Mouse (Mus musculus): ENCODE measurements around the gene Nid1.
"Not testable (repeated sequence)": the region's sequence is repeated elsewhere in the genome, so short reads cannot be mapped to it uniquely, and the experiment has no call there.

DNA sequence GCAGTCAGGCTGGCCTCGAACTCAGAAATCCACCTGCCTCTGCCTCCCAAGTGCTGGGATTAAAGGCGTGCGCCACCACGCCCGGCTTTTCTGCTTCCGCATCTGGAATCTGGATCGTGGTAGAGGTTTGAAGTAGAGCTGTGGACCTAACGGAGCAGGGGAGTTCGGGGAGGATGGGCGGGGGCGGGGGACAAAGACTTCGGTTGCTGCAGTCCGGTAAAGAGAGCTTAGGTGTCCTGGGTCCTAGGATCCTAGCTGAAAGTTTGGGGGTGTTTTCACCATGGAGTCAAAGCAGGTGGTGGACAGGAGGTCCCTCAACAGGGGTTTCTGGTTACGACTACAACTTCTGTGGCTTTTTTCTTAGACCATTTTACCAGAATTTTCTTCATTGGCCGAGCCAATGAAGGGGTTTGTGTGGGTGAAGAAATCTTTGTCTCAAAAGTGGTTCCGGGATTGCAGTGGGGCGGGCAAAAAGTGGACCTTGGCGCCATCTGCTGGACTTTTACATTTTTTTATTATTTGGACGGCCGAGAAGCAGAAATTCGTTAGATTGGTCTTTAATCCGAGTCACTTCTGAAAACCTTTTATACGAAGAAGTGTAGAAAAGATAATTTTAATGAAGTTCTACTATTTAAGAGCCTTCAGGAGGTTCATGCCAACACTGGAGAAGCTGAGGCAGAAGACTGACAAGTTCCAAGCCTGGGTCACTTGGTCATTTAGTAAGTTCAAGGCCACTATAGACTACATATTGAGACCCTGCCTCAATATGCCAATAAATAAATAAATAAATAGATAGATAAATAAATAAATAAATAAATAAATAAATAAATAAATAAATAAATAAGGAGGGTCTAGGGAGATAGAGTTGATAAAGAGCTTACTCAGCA, 22.0 kb upstream of the Nid1 start:
- TF ChIP-seq CTCF (IDR thresholded peaks at IDR 0.05) = peak; percentile 66
- not testable (repeated sequence) for TF ChIP-seq POLR2A (IDR thresholded peaks at IDR 0.05; ENCODE audit: insufficient read depth, low read depth, low read length)

Data from heart, adult 2 months (tissue).